Mouse (Mus musculus): ENCODE measurements around the gene Kif27. TPM values are rescaled to one million over a fixed set of nuclear protein-coding genes. Genes with fewer than 3 reads are reported as not detected.
A peak's percentile ranks its signal among the peaks of the same experiment; 100 is the strongest.
"Not testable (repeated sequence)": the region's sequence is repeated elsewhere in the genome, so short reads cannot be mapped to it uniquely, and the experiment has no call there.

Kif27 gene
- polyA plus RNA-seq (2016; fragmentation: Nextera tagmentation; extraction: Ambion mirVana): 1.1 and 2.4 TPM in 2 replicates

DNA sequence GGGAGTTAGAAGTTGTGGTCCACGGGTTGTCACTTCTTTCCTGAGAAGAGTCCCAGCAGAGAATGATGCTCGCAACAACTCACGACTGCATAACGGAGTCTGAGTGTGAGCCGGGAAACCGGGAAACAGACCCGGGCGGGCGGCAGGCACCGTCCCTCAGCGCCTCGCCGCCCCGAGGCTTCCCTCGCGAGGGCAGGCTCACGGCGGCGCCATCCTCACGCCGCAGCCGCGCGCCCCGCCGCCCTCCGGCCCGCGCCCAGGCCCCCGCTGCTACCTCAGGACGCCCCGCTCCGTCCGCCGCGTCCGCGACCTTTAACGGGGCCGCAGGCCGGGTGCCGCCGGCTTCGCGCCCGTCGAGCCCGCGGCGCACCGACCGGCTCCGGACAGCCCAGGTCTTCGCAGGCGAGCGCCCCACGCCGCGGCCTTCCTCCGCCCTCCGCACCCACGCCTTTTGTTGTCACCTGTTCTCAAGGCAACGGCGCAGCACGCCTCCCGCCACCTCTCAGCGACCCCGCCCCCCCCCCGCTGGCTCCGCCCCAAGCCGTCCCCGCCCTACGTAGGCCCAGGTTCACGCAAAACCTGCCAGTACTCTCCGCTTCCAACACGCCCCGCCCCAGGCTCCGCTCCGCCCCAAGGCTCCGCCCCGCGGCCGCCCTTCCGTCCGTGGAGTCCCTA, at the start of gene Kif27:
Gene Kif27 (minus strand): TSS at position 494 of the 675 bp plus-strand sequence.
- WGBS: 1% methylated on average over 82 of the region's 85 CpGs
- Histone ChIP-seq H3K4me2 (replicated peaks) (peak within 1 kb of the TSS; percentile 98), H3K36me3 (no peaks in the 10 kb centered on the region), H3K4me1 (0 out of 2 replicates have a peak, but pooled peaks cover 5% of the 10 kb centered on the region), H3K27me3 (replicated peaks) (no peaks in the 10 kb centered on the region), H3K9me3 (no peaks in the 10 kb centered on the region), H3K4me3 (peak within 1 kb of the TSS; percentile 73), H3K9ac (peak within 1 kb of the TSS; percentile 60), H3K27ac (no peak within 1 kb of the TSS)
- peak; percentile 96 for ATAC-seq (ENCODE audit: low FRiP score, low read depth)

DNA sequence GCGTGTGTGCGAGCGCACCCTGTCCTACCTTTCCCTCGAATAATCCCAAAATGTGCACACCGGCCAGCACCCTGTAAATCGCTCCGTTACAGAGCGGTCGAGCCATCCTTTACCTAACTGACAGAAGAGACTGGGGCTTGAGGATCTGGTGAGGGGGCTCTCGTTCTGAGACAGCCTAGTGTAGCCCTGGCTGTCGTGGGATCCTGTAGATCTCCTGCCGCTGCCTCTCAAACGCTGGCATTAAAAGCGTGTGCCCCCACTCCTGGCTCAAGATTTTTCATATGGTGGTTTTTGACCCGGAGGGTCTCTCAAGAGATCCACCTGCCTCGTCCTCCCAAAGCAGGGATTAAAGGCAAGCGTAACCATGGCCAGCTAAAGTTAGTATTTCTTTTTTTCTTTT, 44.3 kb upstream of the Kif27 start, which contains the start of gene Hnrnpk:
Gene Hnrnpk (minus strand): TSS at position 101 of the 400 bp plus-strand sequence.
- not testable (repeated sequence) for H3K36me3 ChIP-seq; H3K27me3 ChIP-seq (replicated peaks); H3K9me3 ChIP-seq; ATAC-seq (ENCODE audit: low FRiP score, low read depth); H3K4me1 ChIP-seq
- H3K4me3 ChIP-seq: peak within 1 kb of the TSS; percentile 98
- 7% methylated on average over 17 of the region's 17 CpGs for WGBS
- H3K27ac ChIP-seq: peak within 1 kb of the TSS; percentile 97
- H3K4me2 ChIP-seq (replicated peaks): peak within 1 kb of the TSS; percentile 85
- H3K9ac ChIP-seq: peak within 1 kb of the TSS; percentile 100

DNA sequence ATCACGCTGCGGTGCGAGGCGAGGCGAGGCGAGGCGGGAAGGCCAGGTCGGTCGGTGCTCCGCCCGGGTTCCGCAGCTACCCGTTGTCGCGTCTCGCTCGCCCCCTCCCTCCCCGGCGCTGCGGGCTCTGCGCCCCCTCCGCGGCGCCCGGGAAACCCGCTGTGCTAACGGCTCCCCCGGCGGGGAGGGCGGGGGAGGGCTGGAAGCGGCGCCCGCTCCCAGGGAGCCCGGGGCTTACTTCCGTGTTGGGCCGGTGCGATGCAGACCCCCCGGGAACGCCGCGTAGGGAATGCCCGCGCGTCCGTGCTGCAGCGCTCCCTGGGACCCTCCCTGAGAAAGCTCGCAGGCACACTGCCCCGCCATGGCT, 43.8 kb upstream of the Kif27 start:
- Histone ChIP-seq H3K27me3 (replicated peaks) (no peaks in the 10 kb centered on the region), H3K9me3 (no peaks in the 10 kb centered on the region), H3K4me3 (peak overlapping the region; percentile 98), H3K4me1 (peaks cover 3% of the 10 kb centered on the region; the same call in 1 of the 2 replicates), H3K9ac (peak overlapping the region; percentile 100), H3K27ac (peak overlapping the region; percentile 97), H3K36me3 (peaks cover 8% of the 10 kb centered on the region), H3K4me2 (replicated peaks) (peak overlapping the region; percentile 85)
- ATAC-seq (ENCODE audit: low FRiP score, low read depth): no peak; the same call in none of the 2 replicates
- under 1% methylated on average over 46 of the region's 48 CpGs for WGBS

DNA sequence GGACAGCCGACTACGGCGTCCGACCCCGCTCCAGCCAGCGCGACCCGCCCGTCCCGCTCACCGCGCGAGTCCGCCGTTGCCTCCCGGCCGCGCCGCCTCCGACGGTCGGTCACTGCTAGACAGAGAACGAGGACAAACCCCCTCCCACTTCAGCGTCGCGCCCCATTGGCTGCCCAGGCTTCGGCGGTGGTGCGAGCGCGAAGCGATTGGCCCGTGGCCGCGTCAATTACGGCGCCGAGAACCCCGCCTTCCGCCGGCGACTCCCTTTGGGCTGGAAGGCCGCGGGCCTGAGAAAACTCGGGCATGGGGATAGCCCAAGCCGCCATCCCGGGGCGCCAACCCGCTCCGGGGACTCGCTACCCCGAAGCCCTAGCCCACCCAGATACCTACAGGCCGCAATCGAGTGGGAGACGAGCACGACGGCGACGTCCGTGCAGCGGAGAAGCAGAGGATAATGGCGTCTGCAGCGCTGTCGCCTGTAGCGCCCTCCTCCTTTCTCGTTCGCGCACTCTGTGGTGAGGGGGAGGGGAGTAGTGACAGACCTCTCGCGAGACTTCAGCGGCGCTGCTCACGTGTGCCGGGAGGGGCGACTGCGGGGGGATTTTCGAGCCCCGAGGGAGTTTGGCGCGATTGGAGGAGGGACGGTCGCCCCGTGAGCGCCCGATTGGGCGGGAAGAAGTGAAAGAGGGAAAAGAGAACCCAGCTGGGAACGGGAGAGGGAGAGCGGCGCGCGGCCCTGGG, 43.3 kb upstream of the Kif27 start, which contains the start of gene Rmi1:
Gene Rmi1 (plus strand): TSS at position 246 of the 741 bp plus-strand sequence.
- under 1% methylated on average over 90 of the region's 91 CpGs for WGBS
- H3K4me3 ChIP-seq: peak within 1 kb of the TSS; percentile 98
- peak within 1 kb of the TSS; percentile 85 for H3K4me2 ChIP-seq (replicated peaks)
- peak within 1 kb of the TSS; percentile 100 for H3K9ac ChIP-seq
- H3K36me3 ChIP-seq: peaks cover 10% of the 10 kb centered on the region
- no peaks in the 10 kb centered on the region for H3K9me3 ChIP-seq
- ATAC-seq (ENCODE audit: low FRiP score, low read depth): peak; percentile 96
- H3K4me1 ChIP-seq: peaks cover 3% of the 10 kb centered on the region; the same call in 1 of the 2 replicates
- H3K27ac ChIP-seq: peak within 1 kb of the TSS; percentile 97
- no peaks in the 10 kb centered on the region for H3K27me3 ChIP-seq (replicated peaks)

DNA sequence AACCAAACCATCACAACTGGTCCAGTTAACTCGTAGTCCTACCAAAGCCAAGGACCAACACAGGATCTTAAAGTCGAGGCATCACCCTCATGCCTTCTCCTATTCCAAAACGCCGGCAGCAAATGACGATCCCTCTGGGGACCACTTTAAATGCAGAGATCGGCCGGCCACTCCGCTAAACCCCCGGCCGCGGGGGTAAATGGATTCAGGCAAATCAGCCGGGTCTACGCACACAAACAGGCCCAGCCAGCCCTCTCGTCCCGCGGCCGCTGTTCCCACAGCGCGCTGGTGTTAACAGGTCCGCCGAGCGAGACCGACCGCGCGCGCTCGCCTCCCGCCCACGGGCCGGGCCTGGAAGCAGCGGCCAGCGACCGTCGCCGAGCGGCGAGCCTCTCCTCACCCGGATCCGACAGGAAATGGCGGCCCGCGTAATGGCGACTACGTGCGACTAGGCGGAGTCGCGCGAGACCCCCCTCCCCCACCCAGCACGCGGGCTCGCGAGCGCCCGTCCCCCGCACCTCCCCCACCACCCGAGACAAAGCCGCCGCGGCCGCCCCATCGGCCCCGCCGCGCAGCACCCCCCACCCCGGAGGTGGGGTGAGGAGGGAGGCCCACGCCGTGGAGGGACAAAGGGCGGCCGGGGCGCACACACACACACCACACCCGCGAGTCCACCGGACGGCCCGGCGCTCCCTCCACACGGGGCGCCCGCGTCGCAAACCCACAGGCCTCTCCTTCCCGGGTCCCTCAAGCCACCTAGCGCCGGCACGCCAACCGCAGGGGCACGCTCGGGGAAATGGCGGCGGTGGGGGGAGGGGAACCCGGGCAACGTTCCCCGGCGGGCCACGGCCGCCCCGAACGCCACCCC, 42.4 kb upstream of the Kif27 start:
- Histone ChIP-seq H3K4me1 (peaks cover 3% of the 10 kb centered on the region; the same call in 1 of the 2 replicates), H3K27ac (peak overlapping the region; percentile 97), H3K9ac (peak overlapping the region; percentile 100), H3K27me3 (replicated peaks) (no peaks in the 10 kb centered on the region), H3K4me3 (peak overlapping the region; percentile 98), H3K9me3 (no peaks in the 10 kb centered on the region), H3K36me3 (peaks cover 16% of the 10 kb centered on the region), H3K4me2 (replicated peaks) (peak overlapping the region; percentile 85)
- peak; percentile 57 for ATAC-seq (ENCODE audit: low FRiP score, low read depth)
- under 1% methylated on average over 89 of the region's 100 CpGs for WGBS

DNA sequence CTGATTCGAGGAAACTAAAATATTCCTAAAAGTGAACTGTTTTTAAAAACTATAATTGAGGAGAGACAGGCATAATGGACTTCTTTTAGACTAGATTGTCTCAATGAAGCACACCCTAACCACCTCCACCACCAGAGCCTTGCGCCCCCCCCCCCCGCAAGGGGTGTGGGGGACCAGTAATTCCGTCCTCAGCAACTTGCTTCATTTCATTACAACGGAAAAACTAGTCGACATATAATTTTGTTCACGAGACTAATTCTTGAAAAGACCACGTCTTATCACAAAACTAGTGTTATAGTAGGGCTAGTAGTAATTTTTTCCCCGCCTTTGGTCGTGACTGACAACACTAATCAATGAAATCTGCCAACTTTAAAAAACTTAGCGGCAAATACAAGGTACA, 41.7 kb upstream of the Kif27 start:
- WGBS: 1% methylated on average over 11 of the region's 11 CpGs
- Histone ChIP-seq H3K27me3 (replicated peaks) (no peaks in the 10 kb centered on the region), H3K4me3 (peak overlapping the region; percentile 98), H3K4me2 (replicated peaks) (peak overlapping the region; percentile 85), H3K9ac (peak overlapping the region; percentile 100), H3K4me1 (peaks cover 3% of the 10 kb centered on the region; the same call in 1 of the 2 replicates), H3K36me3 (peaks cover 24% of the 10 kb centered on the region), H3K9me3 (no peaks in the 10 kb centered on the region), H3K27ac (no peak overlapping the region)
- ATAC-seq (ENCODE audit: low FRiP score, low read depth): no peak

DNA sequence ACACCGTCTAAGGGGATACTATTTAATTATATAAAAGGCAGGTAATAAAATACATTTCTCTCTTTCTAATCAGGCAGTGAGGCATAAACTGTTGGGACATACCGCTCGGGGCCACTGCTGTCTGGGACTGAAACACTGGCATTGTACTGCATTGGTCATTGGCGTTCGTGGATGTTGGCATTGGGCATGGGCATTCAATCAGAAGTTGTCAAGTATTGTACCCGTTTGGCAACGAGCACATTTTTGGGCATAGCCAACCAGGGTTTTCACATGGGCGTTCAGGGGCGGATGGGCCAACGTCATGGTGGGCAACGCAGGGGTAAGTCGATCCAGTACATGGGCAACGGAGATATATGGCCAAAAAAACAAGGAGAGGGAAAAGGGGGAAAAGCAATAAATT, 38.7 kb upstream of the Kif27 start:
- Histone ChIP-seq H3K4me3 (no peak overlapping the region), H3K4me2 (replicated peaks) (no peak overlapping the region), H3K4me1 (peaks cover 3% of the 10 kb centered on the region; the same call in 1 of the 2 replicates), H3K27ac (no peak overlapping the region), H3K9ac (no peak overlapping the region), H3K9me3 (no peaks in the 10 kb centered on the region), H3K36me3 (peaks cover 47% of the 10 kb centered on the region), H3K27me3 (replicated peaks) (no peaks in the 10 kb centered on the region)
- WGBS: 82% methylated on average over 13 of the region's 13 CpGs
- no peak for ATAC-seq (ENCODE audit: low FRiP score, low read depth)

DNA sequence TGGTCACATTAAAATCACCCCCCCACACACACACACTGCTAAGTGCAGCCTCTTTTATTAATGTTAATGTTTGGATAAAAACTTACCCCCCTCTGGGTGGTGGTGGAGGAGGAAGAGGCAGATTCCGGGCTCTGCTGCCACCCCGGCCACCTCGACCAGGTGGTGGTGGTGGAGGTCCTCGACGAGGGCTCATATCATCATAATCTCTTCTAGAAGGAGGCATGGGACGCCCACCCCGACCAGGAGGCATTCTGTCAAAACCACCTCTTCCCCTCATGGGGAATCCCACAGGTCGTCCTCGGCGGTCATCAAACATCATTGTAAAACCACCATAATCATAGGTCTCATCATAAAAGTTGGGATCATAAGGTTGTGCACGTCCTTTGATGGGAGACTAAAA, 35.5 kb upstream of the Kif27 start:
- not testable (repeated sequence) for ATAC-seq (ENCODE audit: low FRiP score, low read depth); H3K9me3 ChIP-seq; H3K4me2 ChIP-seq (replicated peaks); H3K4me3 ChIP-seq; H3K27ac ChIP-seq; H3K4me1 ChIP-seq; H3K27me3 ChIP-seq (replicated peaks); H3K9ac ChIP-seq
- peaks cover 66% of the 10 kb centered on the region for H3K36me3 ChIP-seq
- WGBS: 85% methylated on average over 11 of the region's 11 CpGs

DNA sequence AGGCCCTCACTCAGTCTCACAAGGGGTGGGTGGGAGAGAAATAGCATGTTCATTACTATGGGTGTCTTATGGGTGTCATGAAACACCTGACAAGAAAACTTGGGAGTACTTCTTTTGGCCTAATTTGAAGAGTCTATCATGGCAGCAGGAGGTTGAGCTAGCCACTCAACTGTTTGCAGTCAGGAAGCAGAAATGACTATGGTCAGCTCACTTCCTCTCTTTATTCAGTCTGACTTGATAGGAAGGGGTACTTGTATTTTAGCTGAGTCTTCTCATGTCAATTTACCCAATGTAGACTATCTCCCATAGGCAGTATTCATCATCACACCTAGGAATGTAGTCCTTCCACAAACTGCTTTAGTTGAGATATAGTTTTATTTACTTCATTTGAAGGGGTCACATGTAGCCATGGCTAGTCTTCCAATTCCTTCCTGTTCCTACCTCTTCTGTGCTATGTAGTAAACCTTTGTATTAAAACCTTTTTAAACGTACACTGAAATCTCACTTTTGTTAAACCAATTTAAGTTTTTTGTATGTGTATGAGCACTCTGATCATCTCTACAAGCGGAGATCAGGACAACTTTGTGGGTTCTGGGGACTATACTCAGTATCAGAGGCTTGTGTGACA, 30.5 kb upstream of the Kif27 start:
- Histone ChIP-seq H3K27me3 (replicated peaks) (no peaks in the 10 kb centered on the region), H3K36me3 (peaks cover 31% of the 10 kb centered on the region), H3K9ac (no peak overlapping the region), H3K4me3 (no peak overlapping the region), H3K4me2 (replicated peaks) (no peak overlapping the region), H3K4me1 (no peaks in the 10 kb centered on the region), H3K9me3 (no peaks in the 10 kb centered on the region), H3K27ac (no peak overlapping the region)
- WGBS: 84% methylated on average over 2 of the region's 2 CpGs
- no peak for ATAC-seq (ENCODE audit: low FRiP score, low read depth)

DNA sequence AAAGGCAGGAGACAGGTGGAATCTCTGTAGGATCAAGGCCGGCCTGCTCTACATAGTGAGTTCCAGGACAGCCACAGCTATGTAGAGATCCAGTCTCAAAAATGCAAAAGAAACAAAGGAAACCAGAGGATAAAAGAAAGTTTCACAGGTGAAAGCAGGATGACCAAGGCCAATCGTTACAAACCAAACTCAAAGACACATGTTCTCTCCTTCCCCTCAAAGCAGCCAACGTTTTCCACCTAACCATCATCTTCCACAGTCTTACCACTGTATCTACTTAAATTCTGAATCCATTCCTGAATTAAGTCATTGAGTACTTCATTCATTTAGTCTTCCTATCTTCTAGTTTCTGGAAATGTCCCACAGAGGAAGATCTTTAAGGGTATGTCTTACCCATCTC, 29.5 kb upstream of the Kif27 start:
- Histone ChIP-seq H3K9ac (no peak overlapping the region), H3K4me1 (peaks cover 5% of the 10 kb centered on the region), H3K36me3 (peaks cover 24% of the 10 kb centered on the region), H3K9me3 (no peaks in the 10 kb centered on the region), H3K27me3 (replicated peaks) (no peaks in the 10 kb centered on the region), H3K27ac (no peak overlapping the region), H3K4me2 (replicated peaks) (no peak overlapping the region), H3K4me3 (no peak overlapping the region)
- 72% methylated on average over 3 of the region's 3 CpGs for WGBS
- no peak for ATAC-seq (ENCODE audit: low FRiP score, low read depth)

DNA sequence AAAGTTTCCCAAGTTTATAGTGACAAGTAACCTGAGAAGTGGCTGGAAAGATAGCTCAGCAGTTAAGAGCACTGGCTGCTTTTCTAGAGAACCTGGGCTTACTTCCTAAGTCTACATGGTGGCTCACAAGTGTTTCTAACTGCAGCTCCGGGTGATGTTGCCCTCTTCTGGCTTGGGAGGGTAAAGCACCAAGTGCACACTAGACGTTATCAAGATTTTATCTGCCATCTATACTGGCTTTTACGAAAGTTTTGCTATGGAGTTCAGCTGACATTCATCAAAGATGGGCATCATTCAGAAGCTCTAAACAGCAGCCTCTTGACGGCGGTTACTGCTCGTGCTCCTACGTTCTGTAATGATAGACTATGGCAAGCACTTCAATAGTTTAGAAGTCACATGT, 29.0 kb upstream of the Kif27 start:
- H3K4me2 ChIP-seq (replicated peaks): no peak overlapping the region
- peaks cover 5% of the 10 kb centered on the region for H3K4me1 ChIP-seq
- H3K4me3 ChIP-seq: no peak overlapping the region
- H3K36me3 ChIP-seq: peaks cover 23% of the 10 kb centered on the region
- 20% methylated on average over 7 of the region's 7 CpGs for WGBS
- H3K27me3 ChIP-seq (replicated peaks): no peaks in the 10 kb centered on the region
- H3K9ac ChIP-seq: no peak overlapping the region
- no peak for ATAC-seq (ENCODE audit: low FRiP score, low read depth)
- H3K27ac ChIP-seq: no peak overlapping the region
- no peaks in the 10 kb centered on the region for H3K9me3 ChIP-seq
